Mouse (Mus musculus) adrenal gland (tissue): ENCODE results near the gene 6330409D20Rik.

Experiments
- intact Hi-C: fragments of 180-260 bp; cut with DNase I; formaldehyde crosslinking; loops from one replicate; pipeline ENCODE4 v1.15.1; 2025

The 6330409D20Rik gene

DNA sequence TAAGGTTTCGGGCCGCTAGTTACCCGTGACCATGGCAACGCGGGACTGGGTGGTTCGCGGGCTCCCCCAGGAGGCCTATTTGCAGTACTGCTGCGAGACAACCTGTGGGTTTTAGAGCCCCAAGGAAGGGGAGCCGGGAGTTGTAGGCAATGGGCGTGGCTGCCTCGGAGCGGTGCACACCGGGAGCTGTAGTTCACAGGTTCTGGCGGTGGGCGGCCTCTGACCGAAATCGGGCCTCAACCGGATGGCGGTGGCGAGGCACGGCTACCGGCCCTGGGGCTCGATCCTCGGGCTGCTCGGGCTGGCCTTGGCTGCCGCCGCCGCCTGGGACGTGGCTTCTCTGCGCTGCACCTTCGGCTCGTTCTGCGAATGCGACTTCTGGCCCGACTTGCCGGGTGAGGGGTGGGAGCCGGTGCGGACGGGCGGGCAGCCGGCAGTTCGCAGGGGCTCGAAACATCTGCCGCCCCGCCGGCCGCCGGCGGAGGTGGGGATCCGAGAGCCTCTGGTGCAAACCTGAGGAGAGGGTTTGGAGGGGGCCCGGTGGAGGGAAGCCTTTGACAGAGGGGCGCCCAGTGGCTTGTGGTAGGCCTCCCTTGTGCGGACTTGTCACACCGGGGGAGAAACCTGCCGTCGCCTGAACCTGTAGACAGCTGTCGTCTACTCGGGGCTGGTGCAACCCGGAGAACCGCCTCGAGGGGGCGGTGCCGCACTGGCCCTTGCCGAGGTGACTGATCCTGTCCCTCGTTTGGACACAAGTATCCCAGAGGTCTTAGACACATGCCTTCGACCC lies 16.4 kb upstream of the 6330409D20Rik start, which contains the start of gene Tor2a:
Tor2a (plus strand) TSS at position 179 of the 790 bp plus-strand sequence.
- intact Hi-C loops: loop anchor here (1.0 to 10.0 kb wide), 2 partner anchors 44 to 122 kb away; partner anchors contain the start of gene Cdk9

GRCm38 (mm10) chr2:32756674-32757055 lies 15.8 kb upstream of the 6330409D20Rik start:
- intact Hi-C loops: loop anchor here (1.0 to 10.0 kb wide), 2 partner anchors 43 to 122 kb away; partner anchors contain the start of gene Cdk9

DNA sequence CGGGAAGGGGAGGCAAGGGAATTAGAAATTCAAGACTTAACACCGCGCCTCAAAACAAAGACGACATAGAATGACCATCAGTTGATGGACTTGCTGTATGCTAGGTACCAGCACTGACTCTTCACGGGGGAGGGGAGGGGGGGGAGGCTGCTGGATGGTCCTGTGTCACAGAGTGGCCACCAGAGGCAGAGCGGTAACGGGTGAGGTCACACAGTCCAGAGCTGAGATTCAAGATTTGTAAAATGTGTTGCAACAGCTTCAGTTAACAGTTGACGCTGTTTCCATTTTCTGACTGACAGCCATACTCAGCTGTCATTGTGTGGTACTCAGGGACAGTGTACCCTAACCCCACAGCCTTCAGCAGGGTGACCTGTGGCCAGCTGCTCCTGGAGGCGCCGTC lies 11.4 kb upstream of the 6330409D20Rik start:
- intact Hi-C loops: loop anchor here (10.0 kb wide), 1 partner anchor 117 kb away; no protein-coding TSS in a partner anchor

DNA sequence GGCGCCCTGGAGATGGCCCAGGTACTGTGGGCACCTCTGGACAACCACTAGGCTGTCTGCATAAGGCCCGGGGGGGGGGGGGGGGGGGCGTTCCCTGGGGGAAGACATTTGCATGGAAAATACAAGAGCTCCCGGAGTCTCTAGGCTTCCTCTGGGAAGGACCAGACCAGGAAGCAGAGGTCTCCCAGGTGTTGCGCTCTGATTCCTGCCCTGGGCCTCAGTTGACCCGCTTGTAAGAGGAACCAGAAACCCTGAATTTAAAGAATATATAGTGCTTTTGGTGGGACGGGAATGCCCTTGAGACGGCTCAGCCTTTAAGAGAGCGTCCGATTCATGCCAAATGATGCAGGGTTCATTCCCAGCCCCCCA lies 10.8 kb upstream of the 6330409D20Rik start:
- intact Hi-C loops: loop anchor here (10.0 kb wide), 1 partner anchor 117 kb away; no protein-coding TSS in a partner anchor

- intact Hi-C loops: loop anchor here (10.0 kb wide), 1 partner anchor 116 kb away; no protein-coding TSS in a partner anchor
Observed at GRCm38 (mm10) chr2:32750887-32751664, 10.3 kb upstream of the 6330409D20Rik start.

DNA sequence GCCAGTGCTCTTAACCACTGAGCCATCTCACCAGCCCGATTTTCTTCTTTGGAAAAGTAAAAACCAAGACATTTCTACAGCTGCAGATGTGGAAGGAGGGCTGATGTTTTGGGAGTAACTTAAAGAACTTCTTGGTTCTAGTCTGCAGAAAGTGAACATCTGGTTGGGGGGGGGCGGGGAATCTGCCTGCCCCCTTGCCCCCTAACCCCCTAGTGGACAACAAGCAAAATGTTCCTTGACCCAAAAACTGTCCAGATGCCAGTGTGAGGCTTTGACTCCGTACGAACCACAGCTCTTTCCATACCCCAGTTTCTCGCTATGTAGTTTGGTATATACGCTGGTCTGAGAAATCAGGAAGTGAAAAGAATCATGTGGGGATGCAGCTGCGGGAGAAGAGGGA lies 9.4 kb upstream of the 6330409D20Rik start:
- intact Hi-C loops: loop anchor here (10.0 kb wide), 1 partner anchor 115 kb away; no protein-coding TSS in a partner anchor

DNA sequence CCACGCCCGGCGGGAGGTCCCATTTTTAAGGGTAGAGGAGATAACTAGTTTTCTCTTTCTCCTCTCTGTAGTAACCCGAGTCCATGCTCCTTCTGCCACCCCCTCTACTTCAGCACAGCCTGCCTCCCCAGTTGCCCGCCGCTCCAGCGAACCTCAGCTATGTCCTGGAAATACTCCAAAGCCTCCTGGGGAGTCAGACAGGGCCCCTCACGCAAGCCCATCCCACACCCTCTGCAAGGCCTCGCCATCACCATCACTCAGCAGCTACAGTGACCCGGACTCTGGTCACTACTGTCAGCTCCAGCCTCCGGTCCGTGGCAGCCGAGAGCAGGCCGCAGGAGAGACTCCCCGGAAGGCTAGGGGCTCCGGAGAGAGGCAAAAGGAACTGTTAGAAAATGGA lies 8.3 kb upstream of the 6330409D20Rik start:
- intact Hi-C loops: no loop called here

- intact Hi-C loops: no loop called here
Observed at GRCm38 (mm10) chr2:32744272-32744982, 3.6 kb upstream of the 6330409D20Rik start.

DNA sequence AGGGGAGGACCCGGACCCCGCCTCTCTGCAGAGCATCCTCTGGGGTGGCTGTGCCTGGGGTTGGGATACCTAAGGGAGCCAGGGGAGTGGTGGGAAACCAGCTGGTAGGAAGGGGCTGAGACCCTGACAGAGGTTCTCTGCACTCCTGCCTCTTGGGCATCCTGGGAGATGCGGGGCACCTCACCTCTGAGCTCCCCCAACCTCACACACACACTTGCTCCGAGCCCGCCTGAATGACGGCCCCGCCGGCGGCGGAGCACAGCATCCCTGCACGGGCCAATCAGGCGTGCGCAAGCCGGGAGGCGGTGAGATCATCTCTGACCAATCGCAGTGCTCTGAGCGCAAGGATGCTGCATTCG lies 1.3 kb upstream of the 6330409D20Rik start:
- intact Hi-C loops: no loop called here

DNA sequence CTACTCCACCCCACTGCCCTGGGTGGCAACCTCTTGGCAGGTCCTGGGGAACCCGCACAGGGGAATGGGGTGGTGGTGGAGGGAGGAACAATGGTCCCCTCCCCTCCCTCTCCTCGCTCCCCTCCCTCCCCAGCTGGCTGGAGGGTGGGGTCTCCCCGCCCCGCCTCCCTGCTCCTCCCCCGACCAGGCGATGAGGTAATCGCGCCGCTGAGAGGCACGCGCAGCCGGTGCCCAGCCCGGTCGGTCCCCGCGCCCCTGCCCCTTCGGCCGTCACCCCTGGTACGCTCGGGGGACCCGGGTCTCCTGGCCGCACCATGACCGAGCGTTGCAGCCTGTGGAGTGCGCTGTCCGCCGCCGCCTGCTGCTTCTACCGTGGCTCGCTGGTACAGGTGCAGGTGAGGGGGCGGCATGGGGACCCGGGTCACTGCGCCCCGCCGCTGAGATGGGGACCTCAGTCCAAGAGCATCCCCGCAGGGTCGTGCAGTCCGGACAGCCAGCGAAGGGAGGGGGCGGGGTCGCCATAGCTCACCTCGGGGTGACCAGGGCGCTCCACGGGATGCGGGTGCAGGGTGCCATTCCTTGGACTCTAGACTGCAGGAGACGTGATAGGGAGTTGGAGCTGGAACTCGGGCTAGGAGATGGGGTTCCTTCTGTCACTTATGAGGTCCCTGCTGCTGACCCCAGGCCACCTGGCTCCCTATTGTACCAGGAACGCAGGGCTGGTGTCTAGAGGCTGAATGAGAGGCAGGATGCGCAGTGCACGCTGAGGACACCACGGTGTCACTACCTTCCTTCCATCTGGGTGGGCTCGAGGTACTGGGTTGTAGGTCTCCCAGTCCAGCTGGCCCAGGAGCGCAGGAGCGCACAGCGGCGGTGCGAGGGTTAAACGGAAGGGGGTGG lies 707 bp upstream of the 6330409D20Rik start:
- intact Hi-C loops: no loop called here

DNA sequence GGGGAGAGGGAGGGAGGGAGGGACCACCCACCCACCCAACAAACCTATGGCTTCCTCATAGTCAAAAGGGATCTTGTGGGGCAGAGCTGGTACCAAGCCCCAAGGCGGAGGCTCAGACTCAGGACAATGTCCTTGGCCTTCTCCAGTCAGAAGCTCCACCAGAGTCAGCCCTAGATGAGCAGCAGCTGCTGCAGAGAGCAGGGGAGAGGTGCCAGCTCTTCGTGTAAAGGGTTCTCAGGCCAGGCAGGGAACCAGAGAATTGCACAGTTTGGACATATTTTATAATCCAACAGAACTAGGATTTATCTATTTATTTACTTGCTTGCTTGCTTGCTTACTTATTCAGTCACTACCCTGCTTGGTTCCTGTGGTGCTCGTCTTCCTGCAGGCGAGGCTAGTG lies 1.5 kb downstream of the 6330409D20Rik start:
- intact Hi-C loops: loop anchor here (2.0 kb wide), 1 partner anchor 49 kb away; no protein-coding TSS in a partner anchor

GRCm38 (mm10) chr2:32737008-32737407 lies 3.8 kb downstream of the 6330409D20Rik start:
- intact Hi-C loops: no loop called here

DNA sequence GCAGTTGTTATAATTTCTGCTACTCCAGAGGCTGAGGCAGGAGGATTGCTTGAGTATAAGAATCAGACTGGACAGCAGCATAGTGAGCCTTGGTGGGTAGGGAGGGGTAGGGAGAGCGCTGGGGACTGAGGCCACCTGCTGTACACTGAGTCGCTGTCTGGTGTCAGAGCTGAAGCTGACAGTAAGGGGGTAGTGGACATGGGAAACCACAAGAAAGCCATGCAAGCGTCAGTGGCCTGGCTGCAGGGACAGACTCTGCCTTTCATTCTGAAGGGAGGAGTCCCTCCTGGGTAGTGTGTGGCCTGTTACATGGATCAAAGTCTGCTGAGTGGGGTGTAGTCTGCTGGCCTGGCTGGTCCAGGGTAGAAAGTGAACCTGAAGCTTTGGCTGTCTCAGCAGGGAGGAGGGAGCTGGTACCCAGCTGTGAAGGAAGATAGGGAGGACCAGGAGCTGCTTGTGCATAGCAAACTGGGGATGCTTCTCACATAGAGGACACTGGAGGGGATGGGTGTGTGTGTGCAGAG lies 4.4 kb downstream of the 6330409D20Rik start:
- intact Hi-C loops: no loop called here

GRCm38 (mm10) chr2:32734933-32735332 lies 5.9 kb downstream of the 6330409D20Rik start:
- intact Hi-C loops: no loop called here

- intact Hi-C loops: no loop called here
Observed at GRCm38 (mm10) chr2:32734480-32734879, 6.3 kb downstream of the 6330409D20Rik start.

GRCm38 (mm10) chr2:32732695-32733094 lies 8.1 kb downstream of the 6330409D20Rik start:
- intact Hi-C loops: no loop called here

- intact Hi-C loops: no loop called here
Observed at GRCm38 (mm10) chr2:32731911-32732310, 8.9 kb downstream of the 6330409D20Rik start.

- intact Hi-C loops: no loop called here
Observed at GRCm38 (mm10) chr2:32730854-32731253, 10.0 kb downstream of the 6330409D20Rik start.

- intact Hi-C loops: no loop called here
Observed at GRCm38 (mm10) chr2:32729547-32729946, 11.3 kb downstream of the 6330409D20Rik start.

DNA sequence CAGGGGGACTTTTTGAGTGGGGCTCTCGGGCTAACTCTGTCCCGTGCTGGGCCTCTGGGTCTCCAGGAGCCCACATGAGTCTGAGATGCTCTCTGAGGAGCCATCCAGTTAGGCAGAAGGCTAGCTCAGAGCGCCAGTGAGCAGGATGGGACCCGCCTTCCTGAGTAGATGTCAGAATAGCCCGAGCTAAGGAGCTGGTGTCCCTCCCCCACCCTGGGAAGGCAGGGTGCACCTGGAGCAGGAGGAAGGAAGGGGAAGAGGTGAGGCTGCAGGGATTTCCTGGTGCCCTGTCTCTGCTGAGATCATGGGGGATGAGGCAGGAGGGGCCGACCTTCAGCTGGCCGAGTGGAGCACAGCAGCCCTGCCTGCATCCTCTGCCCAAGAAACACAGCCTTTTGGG lies 12.4 kb downstream of the 6330409D20Rik start:
- intact Hi-C loops: no loop called here
